Mouse (Mus musculus): ENCODE results near the gene Crtc2.
"Not testable (repeated sequence)": the region's sequence is repeated elsewhere in the genome, so short reads cannot be mapped to it uniquely, and the experiment has no call there.

Crtc2 gene

GRCm38 (mm10) chr3:90266901-90267775 lies 13.2 kb downstream of the Crtc2 start:
- peak in 1 of 2 experiments; percentile 37 for DNase-seq

DNA sequence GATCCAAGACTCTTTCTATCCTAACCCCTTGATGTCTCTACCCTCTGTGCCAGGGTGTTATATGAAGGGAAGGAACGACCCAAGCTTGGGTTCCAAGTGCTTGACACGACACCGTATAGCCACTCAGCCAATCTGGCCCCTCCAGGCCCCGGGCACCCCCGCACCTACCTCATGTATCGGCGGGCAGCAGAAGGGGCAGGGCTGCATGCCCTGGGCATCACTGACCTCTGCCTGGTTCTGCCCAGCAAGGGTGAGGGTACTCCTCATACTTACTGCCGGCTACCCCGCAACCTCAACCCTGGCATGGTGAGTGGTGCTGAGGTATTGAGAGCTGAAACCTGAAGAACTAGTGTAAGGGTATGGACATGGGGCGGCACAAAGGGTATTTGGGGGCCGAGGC lies 14.2 kb downstream of the Crtc2 start:
- DNase-seq = no peak

DNA sequence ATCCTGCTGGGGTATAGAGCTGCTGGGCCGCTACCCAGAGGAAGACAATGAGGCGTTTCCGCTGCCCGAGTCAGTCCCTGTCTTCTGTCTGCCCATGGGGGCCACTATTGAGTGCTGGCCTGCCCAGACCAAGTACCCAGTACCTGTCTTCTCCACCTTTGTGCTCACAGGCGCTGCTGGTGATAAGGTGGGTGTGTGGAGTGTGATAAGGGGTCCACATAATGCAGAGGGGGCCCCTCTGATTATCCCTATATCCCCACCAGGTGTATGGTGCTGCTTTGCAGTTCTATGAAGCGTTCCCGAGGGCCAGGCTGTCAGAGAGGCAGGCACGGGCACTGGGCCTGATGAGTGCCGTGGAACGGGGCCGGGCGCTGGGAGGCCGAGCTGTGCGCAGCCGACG lies 15.0 kb downstream of the Crtc2 start:
- DNase-seq = no peak

GRCm38 (mm10) chr3:90270784-90271183 lies 16.8 kb downstream of the Crtc2 start:
- DNase-seq = no peak

DNA sequence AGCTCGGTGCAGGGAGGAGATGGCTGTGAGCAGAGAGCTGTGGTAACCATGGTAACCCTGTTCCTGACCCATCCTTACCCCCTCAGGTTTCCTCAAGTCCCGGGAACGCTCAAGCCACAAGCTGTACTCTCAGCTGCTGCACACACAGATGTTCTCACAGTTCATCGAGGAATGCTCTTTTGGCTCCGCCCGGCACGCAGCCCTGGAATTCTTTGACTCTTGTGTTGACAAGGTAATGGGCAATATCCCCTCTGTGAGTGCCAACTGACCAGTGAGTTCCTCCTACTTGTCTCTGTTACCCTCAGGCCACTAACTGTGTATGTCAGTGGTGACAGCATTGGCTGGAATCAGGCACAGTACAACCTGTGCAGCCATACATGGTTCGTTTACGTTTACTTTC lies 18.2 kb downstream of the Crtc2 start:
- DNase-seq = no peak

GRCm38 (mm10) chr3:90273855-90274254 lies 19.9 kb downstream of the Crtc2 start:
- no peak for DNase-seq

DNA sequence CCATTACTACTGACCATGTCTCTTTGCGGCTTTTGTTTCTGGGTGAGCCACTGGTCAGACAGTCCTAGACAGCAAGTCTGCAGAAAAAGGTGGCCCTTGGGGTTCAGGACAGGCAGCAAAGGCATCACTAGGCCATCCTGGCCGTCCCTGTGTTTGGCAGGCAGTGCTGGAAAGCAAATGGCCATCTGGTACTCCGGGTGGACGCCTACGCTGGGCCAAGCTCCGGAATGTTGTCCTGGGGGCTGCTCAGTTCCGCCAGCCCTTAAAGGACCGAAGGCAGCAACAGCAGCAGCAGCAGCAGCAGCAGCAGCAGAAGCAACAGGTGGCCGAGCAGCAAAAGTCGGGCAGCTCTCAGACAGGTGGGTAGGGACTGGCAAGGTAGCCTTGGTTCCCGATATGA lies 21.3 kb downstream of the Crtc2 start:
- no peak for DNase-seq

DNA sequence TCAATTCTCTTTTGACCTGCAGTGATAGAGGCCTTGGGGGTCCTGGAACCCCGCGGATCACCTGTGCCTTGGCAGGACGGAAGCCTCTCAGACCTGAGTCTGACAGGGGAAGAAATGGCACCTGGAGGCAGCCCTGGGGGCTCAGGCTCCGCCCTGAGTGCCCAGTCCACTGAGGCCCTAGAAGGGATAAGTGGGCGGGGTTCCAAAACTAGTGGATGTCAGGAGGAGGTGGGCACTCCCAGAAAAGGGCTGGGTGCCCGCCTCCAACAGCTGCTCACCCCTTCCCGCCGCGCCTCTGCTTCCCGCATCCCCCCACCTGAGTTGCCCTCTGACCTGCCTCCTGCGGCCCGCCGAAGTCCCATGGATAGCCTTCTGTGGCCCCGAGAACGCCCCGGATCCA lies 22.9 kb downstream of the Crtc2 start:
- no peak for DNase-seq

DNA sequence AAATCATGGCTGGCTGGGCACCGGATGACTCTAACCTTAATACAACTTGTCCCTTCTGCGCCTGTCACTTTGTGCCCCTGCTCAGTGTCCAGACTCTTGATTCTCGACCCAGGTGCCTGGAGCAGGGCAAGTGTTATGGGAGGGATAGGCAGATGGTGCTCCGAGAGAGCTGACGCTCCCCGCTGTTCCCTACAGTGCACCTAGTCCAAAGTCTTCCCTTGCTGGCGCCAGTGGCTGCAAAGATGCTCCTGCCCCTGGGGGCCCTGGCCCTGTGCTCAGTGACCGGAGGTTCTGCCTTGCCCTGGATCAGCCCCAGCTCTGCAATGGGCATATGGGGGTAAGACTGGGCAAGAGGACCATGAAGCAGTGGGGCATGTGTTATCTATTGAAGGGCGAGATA lies 23.8 kb downstream of the Crtc2 start:
- DNase-seq = no peak

DNA sequence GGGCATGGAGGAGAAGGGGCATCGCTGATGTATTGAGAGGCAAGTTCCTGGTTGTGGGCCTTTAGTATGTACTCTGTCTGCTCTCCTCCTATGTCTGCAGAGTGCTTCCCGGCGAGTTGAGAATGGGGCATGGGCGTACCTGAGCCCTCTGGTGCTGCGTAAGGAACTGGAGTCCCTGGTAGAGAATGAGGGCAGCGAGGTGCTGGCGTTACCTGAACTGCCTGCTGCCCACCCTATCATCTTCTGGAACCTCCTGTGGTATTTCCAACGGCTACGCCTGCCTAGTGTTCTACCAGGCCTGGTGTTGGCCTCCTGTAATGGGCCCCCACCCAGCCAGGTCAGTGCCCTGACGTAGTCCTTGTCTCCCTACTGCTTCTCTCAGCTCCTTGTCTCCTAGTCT lies 24.2 kb downstream of the Crtc2 start:
- no peak for DNase-seq

GRCm38 (mm10) chr3:90279216-90279615 lies 25.3 kb downstream of the Crtc2 start:
- no peak for DNase-seq

GRCm38 (mm10) chr3:90279743-90280142 lies 25.8 kb downstream of the Crtc2 start:
- no peak for DNase-seq

DNA sequence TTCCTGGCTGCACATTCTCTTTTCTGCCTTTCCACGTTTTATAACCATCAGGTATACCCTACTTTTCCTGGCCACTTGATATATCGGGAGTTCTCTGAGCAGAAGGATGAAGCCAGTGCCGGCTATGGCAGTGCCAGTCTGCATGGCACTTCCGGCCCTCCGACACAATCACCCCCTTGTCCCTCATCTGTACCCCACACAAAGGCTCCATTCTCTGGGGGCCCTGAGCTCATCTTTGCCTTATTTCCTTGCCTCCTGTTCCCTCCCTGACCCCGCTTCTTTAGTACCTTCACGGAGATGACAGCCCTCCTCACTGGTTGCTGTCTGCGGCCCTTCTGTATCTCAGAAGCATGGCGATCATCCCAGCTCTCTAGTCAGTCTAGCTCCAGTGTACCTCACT lies 26.7 kb downstream of the Crtc2 start:
- no peak for DNase-seq

DNA sequence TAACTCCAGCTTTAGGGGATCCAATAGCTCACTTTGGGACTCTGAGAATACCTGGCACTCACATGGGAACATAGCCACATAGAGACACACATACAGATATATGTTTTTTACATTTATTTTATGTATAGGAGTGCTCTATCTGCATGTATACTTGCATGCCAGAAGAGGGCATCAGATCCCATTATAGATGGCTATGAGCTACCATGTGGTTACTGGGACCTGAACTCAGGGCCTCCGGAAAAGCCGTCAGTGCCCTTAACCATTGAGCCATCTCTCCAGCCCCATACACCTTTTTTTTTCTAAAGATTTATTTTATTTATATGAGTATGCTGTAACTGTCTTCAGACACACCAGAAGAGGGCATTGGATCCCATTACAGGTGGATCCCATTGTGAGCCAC lies 30.2 kb downstream of the Crtc2 start:
- DNase-seq = no peak

GRCm38 (mm10) chr3:90289403-90289802 lies 35.4 kb downstream of the Crtc2 start:
- DNase-seq = not testable (repeated sequence)

GRCm38 (mm10) chr3:90290602-90291001 lies 36.6 kb downstream of the Crtc2 start:
- DNase-seq = no peak

DNA sequence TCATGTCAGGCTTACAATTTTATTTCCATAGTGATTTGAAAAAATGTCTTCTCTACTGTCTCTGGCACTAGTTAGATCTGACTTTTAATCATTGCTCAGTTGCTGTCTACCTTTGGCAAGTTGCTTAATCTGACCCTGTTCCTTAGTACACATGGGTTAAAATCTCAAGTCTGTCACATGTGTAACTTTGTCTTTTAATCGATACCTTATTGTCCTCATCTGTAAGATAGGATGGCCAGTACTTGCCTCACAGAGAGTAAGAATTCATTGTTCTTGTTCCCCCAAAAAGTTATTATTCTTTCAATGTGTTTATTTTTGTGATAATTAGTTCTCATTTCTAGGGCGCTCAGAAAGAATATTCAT lies 38.0 kb downstream of the Crtc2 start:
- no peak for DNase-seq

DNA sequence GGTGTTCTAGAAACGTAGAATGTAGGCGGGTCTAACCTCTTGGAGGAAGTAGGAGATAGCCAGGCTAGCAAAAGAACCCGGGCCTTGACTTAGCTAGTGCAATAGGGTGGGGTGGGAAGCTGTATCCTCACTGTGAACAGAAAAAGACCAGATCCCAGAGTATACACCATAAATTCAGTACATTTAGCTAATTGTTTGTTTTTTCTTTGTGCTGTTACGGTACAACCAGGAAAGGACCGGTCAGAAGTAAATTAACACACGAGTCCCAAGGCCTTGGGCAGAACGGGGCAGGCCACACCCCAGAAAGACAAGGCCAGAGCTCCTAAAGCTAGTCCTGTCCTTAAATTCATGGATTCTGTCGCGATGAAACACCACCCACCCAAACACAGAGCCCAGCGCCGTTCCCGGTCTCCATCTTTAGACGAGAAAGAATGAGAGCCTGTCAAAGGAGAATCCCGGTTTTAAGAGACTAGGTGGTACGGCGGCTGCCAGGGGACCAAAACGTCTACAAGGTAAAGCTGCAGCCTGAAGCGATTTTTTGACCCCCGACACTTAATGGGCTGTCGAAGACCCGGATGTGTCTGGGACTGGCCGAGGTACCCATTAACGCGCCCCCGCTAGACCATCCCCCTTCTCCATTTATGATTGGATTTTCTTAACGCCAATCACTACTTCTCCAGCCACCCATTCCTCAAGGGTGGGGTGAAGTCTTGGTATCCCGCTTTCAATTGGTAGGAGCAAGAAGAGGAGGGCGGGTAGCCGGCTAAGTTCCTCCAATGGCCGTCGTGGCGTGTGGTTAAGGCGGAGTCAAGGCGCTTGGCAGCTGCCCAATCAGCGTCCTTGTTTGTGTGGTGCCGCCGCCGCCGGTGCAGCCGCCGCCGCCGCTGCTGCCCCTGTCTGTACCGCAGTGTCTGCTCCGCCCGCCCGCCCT lies 38.6 kb downstream of the Crtc2 start, which contains the start of gene Gatad2b:
TSS of gene Gatad2b (plus strand) at position 834 of the 931 bp plus-strand sequence.
- peak; percentile 98 to 99 for DNase-seq

DNA sequence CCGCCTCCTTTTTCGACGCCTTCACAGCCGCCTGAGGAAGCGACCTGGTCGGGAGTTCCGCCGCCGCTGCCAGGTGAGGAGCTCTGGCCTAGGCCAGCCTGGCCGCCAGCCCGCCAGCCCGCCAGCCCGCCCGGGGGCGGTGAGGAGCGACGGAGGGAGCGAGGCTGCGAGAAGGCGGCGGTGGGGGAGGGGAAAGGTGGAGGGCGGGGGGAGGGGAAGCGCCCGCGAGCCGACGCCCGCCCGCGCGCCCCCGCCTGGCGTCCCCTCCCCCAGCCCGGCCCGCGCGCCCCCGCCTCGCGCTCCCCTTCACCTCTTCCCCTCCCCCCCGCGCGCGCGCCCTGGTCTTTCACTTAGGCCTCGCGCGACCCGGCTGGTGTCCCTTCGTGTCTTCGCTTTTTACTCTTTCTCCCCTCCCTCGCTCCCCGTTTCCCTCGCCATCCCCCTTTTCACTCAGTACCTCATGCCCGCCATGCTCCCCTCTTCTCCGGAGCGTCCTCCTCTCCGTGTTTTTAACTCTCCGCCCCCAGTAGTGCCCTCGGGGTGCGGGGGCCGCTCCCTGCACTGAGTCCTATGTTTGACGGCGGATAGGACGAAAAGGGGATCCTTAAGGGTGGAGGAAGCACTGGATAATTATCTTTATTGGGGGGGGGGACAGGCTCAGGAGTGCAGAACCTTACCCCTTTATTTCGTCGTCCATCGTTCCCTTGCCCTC lies 39.5 kb downstream of the Crtc2 start:
- DNase-seq = peak; percentile 53 to 62

DNA sequence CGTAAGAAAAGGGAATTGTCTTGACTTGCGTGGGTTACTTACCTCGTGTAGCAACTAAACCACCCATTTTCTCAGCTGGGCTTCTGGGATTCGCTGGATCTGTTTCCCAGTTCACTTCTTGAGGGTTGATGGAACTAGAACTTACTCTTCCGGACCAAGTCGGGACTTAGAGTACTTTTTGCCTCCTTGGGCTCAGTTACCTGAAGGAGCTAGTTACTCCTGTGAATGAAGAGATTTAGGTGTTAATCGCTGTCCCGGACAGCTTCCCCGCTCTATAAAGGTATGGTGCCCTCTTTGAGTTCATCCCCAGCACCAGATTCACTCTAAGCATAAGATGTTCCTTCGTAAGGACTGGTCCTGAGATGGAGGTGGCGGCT lies 40.1 kb downstream of the Crtc2 start:
- no peak for DNase-seq

- DNase-seq = no peak
These were observed 40.7 kb downstream of the Crtc2 start for GRCm38 (mm10) chr3:90294651-90295050.

DNA sequence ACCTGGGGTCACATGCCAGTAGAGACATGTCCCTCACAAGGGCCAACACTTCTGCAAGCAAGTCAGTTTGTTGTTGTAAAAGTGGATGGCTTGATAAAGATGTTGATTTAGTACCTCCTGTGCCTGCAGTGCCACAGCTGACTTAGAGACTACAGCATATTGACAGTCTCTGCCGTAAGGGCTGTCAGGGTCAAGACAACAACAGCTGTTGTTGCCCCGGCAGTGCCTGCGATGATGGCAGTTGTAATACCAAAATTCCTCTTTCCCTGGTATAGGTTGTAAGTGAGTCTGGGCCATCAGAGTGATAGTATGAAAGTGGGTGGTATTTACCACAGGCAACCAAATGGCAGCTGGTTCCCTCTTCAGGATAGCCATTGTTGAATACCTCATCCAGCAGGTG lies 51.8 kb downstream of the Crtc2 start:
- DNase-seq = no peak

DNA sequence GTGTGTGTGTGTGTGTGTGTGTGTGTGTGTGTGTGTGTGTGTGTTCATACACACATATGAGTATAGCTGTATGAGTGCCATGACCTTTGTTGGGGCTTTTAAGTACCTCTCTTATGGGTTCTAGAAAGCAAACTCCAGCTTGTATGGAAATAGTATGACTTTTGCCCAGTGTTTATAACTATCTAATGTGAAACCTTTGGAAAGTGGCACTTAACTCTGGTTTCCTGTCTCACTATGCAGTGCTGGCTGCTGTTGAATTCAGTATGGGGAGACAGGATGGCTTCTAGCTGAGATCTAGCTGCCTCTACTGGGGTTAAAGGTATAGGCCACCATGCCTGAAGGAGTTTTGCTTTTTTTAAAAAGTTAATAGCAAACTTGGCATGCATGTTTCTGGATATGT lies 55.6 kb downstream of the Crtc2 start:
- DNase-seq = no peak

Data from thymus, adult 18-20 months (tissue).